Mouse (Mus musculus): ENCODE measurements around the gene Cpne6.

Gene Cpne6

GRCm38 (mm10) chr14:55497449-55497821, 12.8 kb upstream of the Cpne6 start:
- DNase-seq (ENCODE audit: low spot score) = peak; percentile 64

- no peak for DNase-seq (ENCODE audit: low spot score)
Observed at GRCm38 (mm10) chr14:55505612-55506011, 4.6 kb upstream of the Cpne6 start.

- DNase-seq (ENCODE audit: low spot score) = no peak
Observed at GRCm38 (mm10) chr14:55507801-55508200, 2.4 kb upstream of the Cpne6 start.

- DNase-seq (ENCODE audit: low spot score) = no peak
Observed at GRCm38 (mm10) chr14:55509540-55509939, 705 bp upstream of the Cpne6 start.

GRCm38 (mm10) chr14:55511037-55511436, 792 bp downstream of the Cpne6 start:
- no peak for DNase-seq (ENCODE audit: low spot score)

- DNase-seq (ENCODE audit: low spot score) = no peak
Observed at GRCm38 (mm10) chr14:55513927-55514326, 3.7 kb downstream of the Cpne6 start.

- DNase-seq (ENCODE audit: low spot score) = no peak
Observed at GRCm38 (mm10) chr14:55515846-55516245, 5.6 kb downstream of the Cpne6 start.

GRCm38 (mm10) chr14:55518897-55519296, 8.7 kb downstream of the Cpne6 start:
- peak; percentile 56 for DNase-seq (ENCODE audit: low spot score)

- DNase-seq (ENCODE audit: low spot score) = no peak
Observed at GRCm38 (mm10) chr14:55519604-55520003, 9.4 kb downstream of the Cpne6 start.

- no peak for DNase-seq (ENCODE audit: low spot score)
Observed at GRCm38 (mm10) chr14:55520451-55521361, 10.5 kb downstream of the Cpne6 start.

GRCm38 (mm10) chr14:55524062-55524461, 13.8 kb downstream of the Cpne6 start:
- no peak for DNase-seq (ENCODE audit: low spot score)

GRCm38 (mm10) chr14:55524785-55525184, 14.5 kb downstream of the Cpne6 start, which contains the start of gene Nrl:
Gene Nrl (minus strand): TSS chr14:55524981.
- DNase-seq (ENCODE audit: low spot score) = no peak

GRCm38 (mm10) chr14:55526674-55527073, 16.4 kb downstream of the Cpne6 start:
- no peak for DNase-seq (ENCODE audit: low spot score)

- DNase-seq (ENCODE audit: low spot score) = no peak
Observed at GRCm38 (mm10) chr14:55527940-55528339, 17.7 kb downstream of the Cpne6 start.

GRCm38 (mm10) chr14:55536116-55536745, 26.0 kb downstream of the Cpne6 start:
- no peak for DNase-seq (ENCODE audit: low spot score)

- DNase-seq (ENCODE audit: low spot score) = peak; percentile 64
Observed at GRCm38 (mm10) chr14:55540067-55540786, 30.0 kb downstream of the Cpne6 start, which contains the start of gene Pck2. Gene Pck2 (plus strand): TSS chr14:55540266.

- no peak for DNase-seq (ENCODE audit: low spot score)
Observed at GRCm38 (mm10) chr14:55540787-55541321, 30.6 kb downstream of the Cpne6 start.

GRCm38 (mm10) chr14:55542268-55542667, 32.0 kb downstream of the Cpne6 start:
- DNase-seq (ENCODE audit: low spot score) = no peak

- DNase-seq (ENCODE audit: low spot score) = no peak
Observed at GRCm38 (mm10) chr14:55544334-55544733, 34.1 kb downstream of the Cpne6 start.

- no peak for DNase-seq (ENCODE audit: low spot score)
Observed at GRCm38 (mm10) chr14:55550191-55550590, 39.9 kb downstream of the Cpne6 start.

GRCm38 (mm10) chr14:55551347-55551746, 41.1 kb downstream of the Cpne6 start:
- DNase-seq (ENCODE audit: low spot score) = no peak

- no peak for DNase-seq (ENCODE audit: low spot score)
Observed at GRCm38 (mm10) chr14:55551794-55552193, 41.5 kb downstream of the Cpne6 start.

All from left cerebral cortex, adult 11 months (tissue).